Mouse (Mus musculus) CH12.LX (cell line): ENCODE data around the gene Dscaml1. TPM values are rescaled to one million over a fixed set of nuclear protein-coding genes. Genes with fewer than 3 reads are reported as not detected.

Source experiments
- DNase-seq: peaks from one replicate; pipeline ENCODE4 v3.0.0-alpha.2; 2013; ENCODE audit errors: extremely low read depth
- H3K27ac ChIP-seq: 2 replicates; pipeline ENCODE4 v1.5.1; 2012; ENCODE audit warnings: low read depth, mild to moderate bottlenecking, control low read depth, moderate library complexity; ENCODE audit not compliant: insufficient read depth
- H3K27me3 ChIP-seq: replicated peaks from 2 replicates; pipeline ENCODE3; 2012; ENCODE audit warnings: inconsistent platforms
- H3K36me3 ChIP-seq, 2 experiments: replicated peaks in 1 of 2; 2 replicates each; pipeline versions ENCODE3 to v1.6.1; 2012; ENCODE audit warnings: inconsistent platforms in 1 of 2, low read length in 1 of 2, mild to moderate bottlenecking in 1 of 2, mixed read lengths in 1 of 2, moderate library complexity in 1 of 2; ENCODE audit not compliant: control insufficient read depth in 1 of 2, insufficient read depth in 1 of 2
- H3K4me1 ChIP-seq, 2 experiments: 2 replicates each; pipeline ENCODE4 v1.6.1; 2012; ENCODE audit warnings: inconsistent platforms in 1 of 2, moderate library complexity in 1 of 2; ENCODE audit not compliant: insufficient read depth in 2 of 2, control insufficient read depth in 1 of 2
- H3K4me2 ChIP-seq: 2 replicates; pipeline ENCODE4 v1.6.1; 2012; ENCODE audit warnings: low read depth, mild to moderate bottlenecking, control low read depth; ENCODE audit not compliant: poor library complexity, insufficient read depth, severe bottlenecking
- H3K4me3 ChIP-seq, 3 experiments: fragments of 150-350 bp in 1 of 3; sonication (generic) in 1 of 3; replicated peaks in 1 of 3; 2 replicates each; pipeline versions ENCODE3 to v1.5.1; 2011 to 2012; ENCODE audit warnings: low read depth in 2 of 3, low read length in 2 of 3, mild to moderate bottlenecking in 2 of 3, moderate library complexity in 2 of 3, control low read depth in 1 of 3, improper control_type of control experiment in 1 of 3, inconsistent platforms in 1 of 3, mixed read lengths in 1 of 3; ENCODE audit not compliant: poor library complexity in 1 of 3
- H3K79me2 ChIP-seq: replicated peaks from 2 replicates; pipeline ENCODE4 v1.6.1; 2012; ENCODE audit warnings: mild to moderate bottlenecking, moderate library complexity; ENCODE audit not compliant: control insufficient read depth, poor library complexity, insufficient read depth, severe bottlenecking; ENCODE audit errors: extremely low read depth
- H3K9ac ChIP-seq: 2 replicates; pipeline ENCODE4 v1.6.1; 2012; ENCODE audit warnings: low read depth, mild to moderate bottlenecking, control low read depth, moderate library complexity; ENCODE audit not compliant: insufficient read depth
- H3K9me3 ChIP-seq: replicated peaks from 2 replicates; pipeline ENCODE3; 2012; ENCODE audit warnings: low read length, inconsistent platforms, mixed read lengths
- CHD2 ChIP-seq: IDR thresholded peaks from 2 replicates; pipeline ENCODE4 v1.6.1; 2011; ENCODE audit warnings: low read length, improper control_type of control experiment
- EP300 ChIP-seq: IDR thresholded peaks from 2 replicates; pipeline ENCODE4 v1.6.1; 2011; ENCODE audit warnings: low read length, improper control_type of control experiment
- GABPA ChIP-seq: IDR thresholded peaks from 2 replicates; pipeline ENCODE4 v1.6.1; 2012; ENCODE audit warnings: low read depth, low read length, improper control_type of control experiment, inconsistent platforms; ENCODE audit not compliant: insufficient replicate concordance
- MAZ ChIP-seq: IDR thresholded peaks from 2 replicates; pipeline ENCODE4 v1.6.1; 2012; ENCODE audit warnings: low read depth, mild to moderate bottlenecking, inconsistent platforms, low read length, improper control_type of control experiment, moderate library complexity
- MXI1 ChIP-seq: IDR thresholded peaks from 2 replicates; pipeline ENCODE4 v1.6.1; 2011; ENCODE audit warnings: mild to moderate bottlenecking, low read depth, low read length, improper control_type of control experiment
- MYC ChIP-seq: IDR thresholded peaks from 2 replicates; pipeline ENCODE4 v1.6.1; 2011; ENCODE audit warnings: low read depth, mild to moderate bottlenecking, improper control_type of control experiment, low read length
- NELFE ChIP-seq: IDR thresholded peaks from 2 replicates; pipeline ENCODE4 v1.6.1; 2011; ENCODE audit warnings: low read depth, low read length, improper control_type of control experiment
- NRF1 ChIP-seq: IDR thresholded peaks from 2 replicates; pipeline ENCODE4 v1.6.1; 2014; ENCODE audit warnings: low read depth, mild to moderate bottlenecking, inconsistent platforms, low read length, improper control_type of control experiment, moderate library complexity
- POLR2AphosphoS2 ChIP-seq: IDR thresholded peaks from 2 replicates; pipeline ENCODE4 v1.6.1; 2011; ENCODE audit warnings: low read depth, low read length, improper control_type of control experiment
- TCF12 ChIP-seq: IDR thresholded peaks from 2 replicates; pipeline ENCODE4 v1.6.1; 2014; ENCODE audit warnings: low read depth, mild to moderate bottlenecking, inconsistent platforms, low read length, improper control_type of control experiment
- USF1 ChIP-seq: IDR thresholded peaks from 2 replicates; pipeline ENCODE4 v1.6.1; 2014; ENCODE audit warnings: low read depth, mild to moderate bottlenecking, inconsistent platforms, low read length, improper control_type of control experiment
- USF2 ChIP-seq: conservative IDR thresholded peaks from 2 replicates; pipeline ENCODE4 v1.6.1; 2011; ENCODE audit warnings: low read depth, low read length, improper control_type of control experiment
- ZKSCAN1 ChIP-seq: IDR thresholded peaks from 2 replicates; pipeline ENCODE4 v1.6.1; 2012; ENCODE audit warnings: low read depth, inconsistent platforms, low read length, improper control_type of control experiment, borderline replicate concordance
- ZMIZ1 ChIP-seq: IDR thresholded peaks from 2 replicates; pipeline ENCODE4 v1.6.1; 2012; ENCODE audit warnings: low read depth, mild to moderate bottlenecking, inconsistent platforms, low read length, improper control_type of control experiment
- ZNF384 ChIP-seq: IDR thresholded peaks from 2 replicates; pipeline ENCODE4 v1.6.1; 2012; ENCODE audit warnings: low read depth, low read length, improper control_type of control experiment, inconsistent platforms
- dilution Hi-C: fragments of 300-500 bp; cut with MboI; formaldehyde crosslinking; loops from 2 replicates; pipeline ENCODE4 v1.14.3; 2020; ENCODE audit warnings: low sequenced_read_pairs; ENCODE audit not compliant: extremely low pct_unique_long_range_greater_than_20kb, extremely low pct_ligation_motif_present
- in situ Hi-C: fragments of 300-500 bp; cut with MboI; formaldehyde crosslinking; loops from 3 replicates; pipeline ENCODE4 v1.14.3; 2019; ENCODE audit warnings: low sequenced_read_pairs, low pct_ligation_motif_present, low pct_unique_long_range_greater_than_20kb, mixed read lengths
- polyA plus RNA-seq: library from polyadenylated mRNA; unstranded; fragments of >175 nt; gene quantifications from 2 replicates; pipeline ENCODE4 v1.2.1, GENCODE M21; 2012; ENCODE audit warnings: low read depth; ENCODE audit not compliant: insufficient read length
- total RNA-seq, 2 experiments: library from RNA; depleted of rRNA; stranded (reverse); fragments of 300-350 nt in 1 of 2; fragments of >200 nt in 1 of 2; gene quantifications; 2 replicates each; pipeline ENCODE4 v1.2.3; 2012 to 2014

Gene Dscaml1
- total and polyA plus RNA-seq, 3 experiments: not detected

GRCm38 (mm10) chr9:45487179-45487801 is 60.9 kb downstream of the Dscaml1 start:
- no peak for DNase-seq
- H3K27me3 ChIP-seq: no peaks in the 10 kb centered on the region
- H3K9me3 ChIP-seq: no peaks in the 10 kb centered on the region
- no peak for TF ChIP-seq MYC
- no peak for TF ChIP-seq EP300
- TF ChIP-seq ZMIZ1: no peak
- no peak for TF ChIP-seq GABPA
- TF ChIP-seq NELFE: no peak
- no peak for TF ChIP-seq ZNF384
- TF ChIP-seq CHD2: no peak
- TF ChIP-seq MXI1: no peak
- no peak for TF ChIP-seq NRF1
- no peak for TF ChIP-seq POLR2AphosphoS2
- no peak for TF ChIP-seq MAZ
- H3K4me1 ChIP-seq: peaks cover 40 to 74% of the 10 kb centered on the region in 2 experiments
- H3K79me2 ChIP-seq: no peaks in the 10 kb centered on the region
- H3K9ac ChIP-seq: no peak overlapping the region
- in situ Hi-C loops (loop anchor here (5.0 kb wide), 2 partner anchors 35 kb away; no protein-coding TSS in a partner anchor), dilution Hi-C loops (no loop called here)
- peak overlapping the region; percentile 37; the same call in 1 of the 2 replicates for H3K27ac ChIP-seq
- no peak overlapping the region for H3K4me3 ChIP-seq
- peak overlapping the region; percentile 19 for H3K4me2 ChIP-seq
- H3K36me3 ChIP-seq: no peaks in the 10 kb centered on the region

- H3K36me3 ChIP-seq: no peaks in the 10 kb centered on the region
- dilution Hi-C loops: no loop called here
- H3K27me3 ChIP-seq: no peaks in the 10 kb centered on the region
- H3K4me3 ChIP-seq: no peak overlapping the region
- TF ChIP-seq USF2: no peak
- peak; percentile 94 for TF ChIP-seq ZKSCAN1
- TF ChIP-seq USF1: no peak
- peak; percentile 81 for TF ChIP-seq TCF12
- H3K4me2 ChIP-seq: no peak overlapping the region
- no peaks in the 10 kb centered on the region for H3K79me2 ChIP-seq
- no peaks in the 10 kb centered on the region for H3K9me3 ChIP-seq
- no peak for DNase-seq
- in situ Hi-C loops: no loop called here
- peaks cover 45 to 90% of the 10 kb centered on the region in 2 experiments for H3K4me1 ChIP-seq
- H3K27ac ChIP-seq: no peak overlapping the region
- H3K9ac ChIP-seq: no peak overlapping the region
Observed at GRCm38 (mm10) chr9:45490899-45491298, 64.5 kb downstream of the Dscaml1 start.
